Mouse (Mus musculus) cerebellum, postnatal 4 days (tissue): ENCODE measurements at regions not wholly inside any gene's neighbourhood (a gene's known extent, or its start where the extent isn't known, plus 50 kb on each side); places are given as distances from the start of the nearest gene placed in this dataset.

Source experiments
- DNase-seq, 2 experiments: peaks; one replicate each; pipeline ENCODE4 v3.0.0; 2022; ENCODE audit warnings: low spot score in 2 of 2, mixed read lengths in 1 of 2

DNA sequence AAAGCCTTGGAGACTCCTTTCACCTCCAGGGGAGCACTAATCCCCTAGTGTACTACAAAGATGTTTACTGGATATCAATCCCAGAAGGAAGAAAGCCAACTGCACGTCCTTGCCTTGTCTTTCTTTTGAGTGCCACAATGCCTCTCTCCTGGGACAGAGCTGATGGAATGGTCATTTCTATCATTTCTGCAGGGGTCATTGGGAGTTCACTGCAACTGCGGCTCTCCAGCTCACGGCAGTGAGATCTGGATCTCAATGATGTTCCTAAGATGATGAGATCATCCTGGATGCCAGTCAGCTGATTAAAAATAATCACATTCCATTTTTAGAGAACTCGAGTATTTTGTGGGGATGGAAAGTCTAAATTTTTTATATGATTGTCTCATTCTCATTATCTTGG lies 341.1 kb downstream of the Lpin1 start:
- no peak for DNase-seq

DNA sequence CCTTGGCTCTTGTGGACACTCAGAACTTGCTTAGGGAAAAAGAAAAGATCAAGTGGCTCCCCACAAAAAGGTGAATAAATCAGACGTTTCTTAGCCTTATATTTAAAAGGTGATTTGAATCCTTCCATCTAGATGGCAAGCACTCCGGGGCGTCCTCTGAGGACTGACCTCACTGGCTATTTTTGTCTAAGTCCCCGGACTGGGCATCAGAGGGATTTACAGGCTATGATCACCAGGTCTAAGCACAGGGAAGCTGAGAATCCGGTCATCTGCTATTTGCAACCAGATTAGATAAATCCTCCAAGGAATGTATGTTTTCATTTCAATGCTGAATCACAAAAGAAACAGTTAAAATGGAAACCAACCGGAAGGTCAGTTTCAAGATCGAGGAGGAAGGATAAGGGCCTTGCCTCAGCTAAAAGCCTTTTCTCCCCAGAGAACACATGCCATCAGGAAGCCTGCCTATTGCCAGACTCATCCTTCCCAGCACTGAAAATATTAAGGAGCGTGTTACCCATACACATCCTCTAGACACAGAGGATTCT lies 342.1 kb downstream of the Lpin1 start:
- no peak for DNase-seq

GRCm38 (mm10) chr12:16261465-16261864 lies 349.3 kb downstream of the Lpin1 start:
- DNase-seq: no peak

DNA sequence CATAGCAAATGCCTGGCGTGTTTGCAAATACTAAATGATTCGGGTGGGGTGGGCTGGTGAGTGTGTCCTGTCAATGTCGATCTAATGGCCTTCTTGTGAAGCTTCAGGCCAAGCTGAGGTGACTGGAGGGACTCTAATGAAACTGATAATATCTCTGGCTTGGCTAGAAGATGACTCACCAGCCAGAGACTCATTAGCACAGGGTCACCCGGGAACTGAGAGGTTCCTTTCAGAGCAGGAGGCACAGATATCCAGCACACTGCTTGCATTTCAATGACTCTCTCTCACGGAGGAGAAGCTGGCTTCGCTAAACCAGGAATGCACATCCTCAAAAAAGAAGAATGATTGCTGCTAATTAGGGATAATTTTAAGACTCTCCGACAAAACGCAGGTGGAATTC lies 349.8 kb downstream of the Lpin1 start:
- DNase-seq: no peak

DNA sequence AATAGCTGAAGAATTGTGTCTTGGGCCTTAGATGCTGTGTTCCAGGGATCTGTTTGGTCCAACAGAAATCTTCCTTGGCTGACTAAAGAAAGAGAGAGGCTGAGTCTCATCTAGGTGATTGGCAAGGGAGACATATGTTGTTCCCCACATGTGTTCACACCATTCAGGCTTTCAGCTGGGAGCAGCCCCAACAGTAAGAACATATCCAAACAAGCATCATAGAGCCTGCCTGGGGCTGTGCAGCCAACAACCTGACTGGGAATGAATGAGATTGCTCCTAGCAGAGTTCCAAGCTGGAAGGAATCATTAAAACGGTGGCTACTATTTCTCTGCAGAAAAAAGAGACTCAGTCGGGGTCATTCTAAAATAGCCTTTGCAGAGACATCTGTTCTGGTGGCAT lies 350.3 kb downstream of the Lpin1 start:
- no peak for DNase-seq

DNA sequence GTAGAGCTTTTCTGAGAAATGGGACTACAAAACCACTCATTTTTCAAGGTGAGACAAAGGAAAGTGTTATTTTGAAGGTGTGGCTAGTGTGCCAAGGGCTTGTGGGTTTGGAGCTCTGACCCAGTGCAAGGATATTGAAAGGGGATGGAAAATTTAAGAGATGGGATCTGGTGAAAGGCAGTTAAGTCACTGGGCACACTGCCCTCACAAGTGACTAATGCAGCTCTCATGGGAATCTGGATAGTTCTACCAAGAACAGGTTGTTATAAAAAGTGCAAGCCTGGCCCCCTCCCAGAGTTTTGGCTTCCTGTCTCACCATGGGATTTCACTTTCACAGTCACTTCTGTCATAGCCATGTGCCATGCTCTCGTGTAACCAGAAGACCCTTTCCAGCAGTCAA lies 360.1 kb downstream of the Lpin1 start:
- no peak for DNase-seq

DNA sequence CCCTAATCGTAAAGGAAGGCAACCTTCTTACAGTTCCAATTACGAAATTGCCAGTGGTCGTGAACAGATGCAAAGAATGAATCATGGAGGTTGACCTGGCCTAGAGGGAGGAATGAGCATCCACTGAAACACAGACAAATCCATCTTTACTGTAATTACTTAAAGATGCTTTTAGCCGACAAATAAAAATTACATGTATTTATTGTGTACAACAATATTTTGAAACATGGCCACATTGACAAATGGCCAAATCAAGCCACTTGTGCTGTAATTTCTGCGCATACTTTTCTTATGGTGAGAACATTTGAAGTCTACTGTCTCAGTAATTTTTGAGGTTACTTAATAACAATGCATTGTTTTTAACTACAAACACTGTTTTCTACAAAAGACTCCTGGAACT lies 360.7 kb downstream of the Lpin1 start:
- DNase-seq: no peak

- no peak for DNase-seq
Measured at GRCm38 (mm10) chr12:16239792-16240191, 371.0 kb downstream of the Lpin1 start.

DNA sequence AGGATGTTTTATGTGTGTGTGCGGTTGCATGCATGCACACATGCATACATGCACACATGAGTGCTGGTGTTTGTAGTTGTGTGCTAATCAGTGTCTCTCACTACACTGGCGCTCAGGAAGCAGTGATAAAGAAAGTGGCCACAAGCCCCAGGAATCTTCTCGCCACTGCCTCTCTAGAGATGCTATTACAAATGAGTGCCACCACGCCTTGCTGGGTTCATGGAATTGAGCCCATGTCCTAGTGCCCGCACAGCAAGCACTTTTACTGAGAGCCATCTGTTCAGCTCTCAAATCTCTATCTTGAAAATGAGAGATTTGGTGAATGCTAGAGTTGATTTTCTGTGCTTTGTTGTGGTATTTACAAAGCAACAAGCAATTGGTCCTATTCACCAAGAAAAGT lies 373.3 kb downstream of the Lpin1 start:
- DNase-seq: no peak

DNA sequence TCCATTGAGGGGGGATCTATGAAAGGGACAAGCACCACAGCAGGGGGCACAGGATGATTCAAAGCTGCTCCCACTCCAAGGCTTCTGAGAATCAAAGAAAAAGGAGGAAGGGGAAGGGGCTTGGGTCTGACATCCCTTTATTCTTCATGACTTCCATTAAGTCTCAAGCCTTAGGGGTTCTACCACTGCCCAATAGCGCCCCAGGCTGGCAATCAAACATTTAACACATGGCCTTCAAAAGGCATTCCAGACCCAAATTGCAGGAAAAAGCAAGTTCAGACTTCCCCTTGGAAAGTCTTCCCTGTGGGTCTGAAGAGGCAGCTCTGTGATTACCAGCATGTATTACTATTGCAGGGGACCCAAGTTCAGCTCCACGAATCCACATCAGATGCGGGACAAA lies 377.2 kb downstream of the Lpin1 start:
- DNase-seq: no peak

DNA sequence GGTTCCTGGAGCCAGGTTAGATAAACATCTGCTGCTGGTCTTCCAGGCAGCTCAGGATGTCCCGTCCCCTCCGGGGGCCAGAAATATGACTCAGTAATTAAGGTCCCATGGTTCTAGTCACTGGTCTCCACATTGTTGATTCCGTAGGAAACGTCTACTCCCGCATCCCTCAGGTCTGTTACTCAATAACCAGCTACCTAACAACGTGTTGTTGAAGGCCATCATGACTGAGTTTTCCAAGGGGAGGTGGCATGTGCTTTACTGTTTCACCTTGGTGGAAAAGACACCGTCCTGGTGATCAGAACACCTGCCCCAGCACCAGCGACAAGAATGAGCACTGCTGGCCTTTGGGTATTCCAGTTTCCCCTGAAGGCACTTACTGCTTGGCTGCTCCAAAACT lies 377.9 kb downstream of the Lpin1 start:
- DNase-seq: no peak

DNA sequence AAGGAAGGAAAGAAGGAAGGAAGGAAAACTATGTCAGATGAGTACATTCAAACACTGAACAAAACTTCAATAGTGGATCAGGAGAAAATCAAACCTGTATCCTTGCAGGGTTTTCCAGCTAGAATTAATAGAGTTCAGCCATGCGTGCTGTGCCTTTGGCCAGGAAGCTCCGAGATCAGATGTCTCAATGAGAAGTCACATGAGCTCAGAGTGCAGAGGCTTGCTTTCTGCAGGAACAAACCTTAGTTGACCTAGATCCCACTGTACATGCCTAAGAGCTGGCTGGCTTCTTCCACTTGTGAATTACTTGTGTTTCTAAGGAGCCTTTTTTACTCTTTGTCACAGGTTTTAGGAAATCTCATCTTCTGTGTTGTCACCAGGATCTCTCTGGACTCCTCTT lies 378.7 kb downstream of the Lpin1 start:
- DNase-seq: no peak

- no peak for DNase-seq
Measured at GRCm38 (mm10) chr12:16231093-16231492, 379.7 kb downstream of the Lpin1 start.

GRCm38 (mm10) chr12:16225428-16225827 lies 385.3 kb downstream of the Lpin1 start:
- DNase-seq: no peak

DNA sequence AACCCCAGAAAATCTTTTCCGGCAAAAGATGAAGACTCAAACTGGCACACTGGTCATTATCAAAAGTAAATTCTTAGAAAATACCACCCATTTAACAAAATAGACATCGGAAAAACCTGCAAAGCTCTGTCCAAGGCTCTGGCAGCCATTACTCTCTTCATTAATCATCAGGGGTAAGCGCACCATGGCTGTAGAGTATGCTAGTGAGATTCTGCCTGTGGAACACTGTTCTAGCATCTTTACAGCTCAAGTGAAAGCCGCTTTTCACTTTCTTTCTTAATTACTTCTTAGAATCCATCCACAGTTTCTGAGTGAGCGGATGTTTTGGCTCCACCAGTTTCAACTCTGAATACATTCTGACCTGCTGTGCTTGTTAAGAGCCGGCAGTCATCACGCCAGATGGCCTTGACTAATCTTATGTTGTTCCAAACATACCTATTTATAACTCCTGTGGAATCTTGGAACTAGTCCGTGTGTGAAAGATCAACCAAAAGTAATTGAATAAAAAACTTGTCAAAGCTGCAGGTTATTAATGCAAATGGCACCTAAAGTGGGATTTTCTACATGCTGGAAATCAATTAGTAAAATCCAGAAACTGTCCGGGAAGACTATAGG lies 387.8 kb downstream of the Lpin1 start:
- no peak for DNase-seq

- DNase-seq: no peak
Measured at GRCm38 (mm10) chr12:16222205-16222604, 388.6 kb downstream of the Lpin1 start.

- no peak for DNase-seq
Measured at GRCm38 (mm10) chr12:16221142-16221541, 389.6 kb downstream of the Lpin1 start.

- no peak for DNase-seq
Measured at GRCm38 (mm10) chr12:16220561-16220960, 390.2 kb downstream of the Lpin1 start.

- no peak for DNase-seq
Measured at GRCm38 (mm10) chr12:16218906-16219305, 391.9 kb downstream of the Lpin1 start.

- DNase-seq: no peak
Measured at GRCm38 (mm10) chr12:16210553-16210952, 393.8 kb upstream of the Trib2 start.

GRCm38 (mm10) chr12:16210111-16210510 lies 393.4 kb upstream of the Trib2 start:
- no peak for DNase-seq

DNA sequence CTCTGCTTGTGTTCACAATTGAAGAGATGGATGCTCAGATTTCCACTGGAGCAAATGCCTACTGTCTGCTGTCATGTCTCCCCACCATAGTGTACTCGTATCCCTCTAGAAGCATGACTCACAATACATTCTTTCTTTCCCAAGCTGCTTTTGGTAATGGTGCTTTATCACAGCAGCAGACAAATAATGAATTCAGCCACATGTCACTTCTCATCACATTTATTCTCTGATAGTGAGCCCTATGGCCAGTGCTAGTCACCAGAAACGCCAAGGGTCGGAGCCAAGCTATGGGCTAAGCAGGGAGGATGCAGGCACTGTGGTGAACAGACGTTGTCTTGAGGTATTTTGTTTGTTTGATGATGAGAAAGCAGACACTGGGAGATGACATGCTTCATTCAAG lies 388.2 kb upstream of the Trib2 start:
- DNase-seq: no peak

GRCm38 (mm10) chr12:16196917-16197316 lies 380.2 kb upstream of the Trib2 start:
- no peak for DNase-seq

GRCm38 (mm10) chr12:16191803-16192389 lies 375.2 kb upstream of the Trib2 start:
- no peak for DNase-seq
